Mouse (Mus musculus) erythroblast, embryonic 14.5 days (primary cell): ENCODE measurements around the gene Mog. TPM values are rescaled to one million over a fixed set of nuclear protein-coding genes. Genes with fewer than 3 reads are reported as not detected.
A peak's percentile ranks its signal among the peaks of the same experiment; 100 is the strongest.

ENCODE experiments used
- H3K27me3 ChIP-seq: 2 replicates; pipeline ENCODE4 v1.6.1; 2012; ENCODE audit warnings: inconsistent platforms; ENCODE audit not compliant: control insufficient read depth
- H3K36me3 ChIP-seq: 2 replicates; pipeline ENCODE4 v1.6.1; 2012; ENCODE audit warnings: mild to moderate bottlenecking, inconsistent platforms; ENCODE audit not compliant: control insufficient read depth
- H3K4me1 ChIP-seq: 2 replicates; pipeline ENCODE4 v1.6.1; 2012; ENCODE audit warnings: inconsistent platforms; ENCODE audit not compliant: control insufficient read depth
- H3K4me3 ChIP-seq: replicated peaks from 2 replicates; pipeline ENCODE3; 2012; ENCODE audit warnings: moderate library complexity, mild to moderate bottlenecking, inconsistent platforms
- H3K9me3 ChIP-seq: 2 replicates; pipeline ENCODE4 v1.6.1; 2012; ENCODE audit warnings: low read length, inconsistent platforms, mixed read lengths; ENCODE audit not compliant: control insufficient read depth
- GATA1 ChIP-seq: IDR thresholded peaks from 2 replicates; pipeline ENCODE4 v1.6.1; 2012; ENCODE audit warnings: low read length, inconsistent platforms, mixed read lengths
- TAL1 ChIP-seq: IDR thresholded peaks from 3 replicates; pipeline ENCODE4 v1.6.1; 2012; ENCODE audit warnings: low read length, inconsistent platforms, mixed read lengths
- polyA plus RNA-seq: library from polyadenylated mRNA; stranded (reverse); fragments of >175 nt; gene quantifications from 2 replicates; pipeline ENCODE4 v1.2.3, GENCODE M21; 2012

Gene Mog
- polyA plus RNA-seq, 1 experiment = not detected

GRCm38 (mm10) chr17:37047332-37047976, 24.3 kb upstream of the Mog start:
- H3K36me3 ChIP-seq = no peaks in the 10 kb centered on the region
- H3K4me1 ChIP-seq = peaks cover 4% of the 10 kb centered on the region
- peaks cover 81% of the 10 kb centered on the region for H3K27me3 ChIP-seq
- H3K4me3 ChIP-seq = no peak overlapping the region
- TF ChIP-seq GATA1 (no peak), TAL1 (no peak)
- peaks cover 2% of the 10 kb centered on the region; the same call in 1 of the 2 replicates for H3K9me3 ChIP-seq

DNA sequence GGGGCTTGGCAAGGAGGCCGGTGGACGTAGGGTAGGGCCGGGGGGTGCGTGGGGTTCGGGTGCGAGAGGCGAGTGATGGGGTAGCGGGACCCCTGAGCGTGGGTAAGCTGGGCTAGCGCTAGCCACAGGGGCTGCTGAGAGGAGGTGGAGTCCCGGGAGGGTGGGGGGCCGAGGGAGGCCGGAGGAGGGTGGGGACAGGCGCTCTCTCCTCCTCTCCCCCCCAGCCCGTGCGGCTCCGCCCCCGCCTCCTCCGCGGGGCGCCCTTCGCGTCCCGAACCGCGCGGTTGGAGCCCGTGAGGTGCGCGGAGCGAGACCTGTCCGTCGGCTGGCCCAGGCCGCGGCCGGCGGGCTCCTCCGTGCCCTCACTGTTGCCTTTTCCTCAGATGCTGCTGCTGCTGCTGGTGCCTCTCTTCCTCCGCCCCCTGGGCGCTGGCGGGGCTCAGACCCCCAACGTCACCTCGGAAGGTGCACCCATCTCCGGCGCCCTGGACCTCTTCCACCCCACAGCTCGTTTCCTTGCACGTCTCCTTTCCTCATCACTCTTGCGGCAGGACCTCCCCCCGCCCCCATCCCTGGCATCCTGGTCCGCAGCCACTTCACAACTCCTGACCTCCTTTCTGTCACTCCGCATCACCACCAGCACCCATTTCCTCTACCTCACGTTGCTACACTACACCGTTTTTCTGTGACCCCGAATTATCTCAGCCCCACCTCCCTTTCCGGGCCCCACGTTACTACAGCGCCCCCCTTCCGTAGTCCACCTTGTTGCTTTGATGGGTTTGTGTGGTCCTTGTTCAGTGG, 23.3 kb upstream of the Mog start:
- peaks cover 4% of the 10 kb centered on the region for H3K4me1 ChIP-seq
- no peaks in the 10 kb centered on the region for H3K36me3 ChIP-seq
- H3K9me3 ChIP-seq = peaks cover 2% of the 10 kb centered on the region; the same call in 1 of the 2 replicates
- peaks cover 81% of the 10 kb centered on the region for H3K27me3 ChIP-seq
- TF ChIP-seq GATA1 (no peak), TAL1 (no peak)
- H3K4me3 ChIP-seq = peak overlapping the region; percentile 42

DNA sequence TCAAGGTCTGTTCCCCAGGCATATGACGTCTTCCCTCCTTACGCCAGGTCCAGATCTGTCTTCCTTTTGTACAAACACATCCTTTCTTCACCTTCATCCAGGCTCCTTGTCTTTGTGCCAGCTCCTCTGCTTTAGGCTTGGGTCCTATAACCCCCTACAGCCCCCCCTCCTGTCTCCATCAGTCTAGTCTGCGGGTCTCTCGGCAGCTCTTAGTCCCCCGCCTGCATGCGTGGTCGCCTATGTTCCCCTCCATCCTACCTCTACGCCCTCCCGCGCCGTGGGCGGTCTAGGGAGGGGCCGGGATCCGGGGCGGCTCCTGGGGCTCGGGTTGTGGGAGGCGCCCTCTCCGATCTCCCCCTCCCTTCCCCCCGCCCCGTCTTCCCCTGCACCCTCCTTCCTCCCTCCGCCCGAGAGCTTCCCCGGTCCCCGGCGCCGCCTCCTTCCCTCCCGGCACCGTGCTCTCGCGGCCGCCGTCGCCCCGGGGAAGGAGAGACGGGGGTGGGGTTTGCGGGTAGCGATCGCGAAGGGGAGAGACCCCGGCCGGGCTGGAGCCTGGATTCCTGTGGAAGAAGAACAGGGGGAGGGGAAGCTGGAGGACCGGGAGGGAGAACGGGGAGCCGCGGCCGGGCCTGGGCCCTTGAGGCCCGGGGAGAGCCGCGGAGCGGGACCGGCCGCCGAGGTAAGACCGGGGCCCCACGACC, 22.6 kb upstream of the Mog start, which contains the start of gene Gabbr1:
TSS of gene Gabbr1 (plus strand) at position 356 of the 701 bp plus-strand sequence.
- TF ChIP-seq TAL1 (no peak), GATA1 (no peak)
- peaks cover 2% of the 10 kb centered on the region; the same call in 1 of the 2 replicates for H3K9me3 ChIP-seq
- peak within 1 kb of the TSS; percentile 42 for H3K4me3 ChIP-seq
- peaks cover 4% of the 10 kb centered on the region for H3K4me1 ChIP-seq
- H3K36me3 ChIP-seq = no peaks in the 10 kb centered on the region
- H3K27me3 ChIP-seq = peaks cover 73% of the 10 kb centered on the region

DNA sequence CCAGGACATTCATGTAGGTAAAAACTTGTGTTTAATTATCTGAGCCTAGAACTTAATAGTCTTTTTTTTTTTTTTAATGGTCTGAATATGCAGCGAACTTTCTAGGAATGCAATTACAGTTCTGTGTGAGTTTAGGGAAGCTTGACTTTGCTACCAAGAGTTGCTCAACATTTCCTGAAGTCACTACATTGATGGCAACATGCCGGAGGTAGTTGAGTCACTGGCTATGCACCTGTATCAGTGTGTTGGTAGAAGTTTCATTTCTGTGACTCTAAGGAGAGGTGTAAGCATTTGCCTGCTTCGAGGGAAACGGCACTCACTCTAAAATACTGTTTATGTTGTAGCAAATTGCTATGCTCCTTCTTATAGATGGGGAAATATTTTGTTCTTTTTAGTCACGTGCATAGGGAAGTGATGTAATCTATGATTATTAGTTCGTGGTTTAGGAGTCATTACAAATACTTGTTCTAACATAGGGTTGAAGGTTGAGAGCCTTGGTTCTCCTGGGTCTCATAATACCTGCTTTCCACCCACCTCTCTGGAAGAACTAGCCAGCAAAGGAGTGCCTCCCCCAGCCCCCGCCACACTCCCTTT, 21.6 kb upstream of the Mog start:
- H3K27me3 ChIP-seq = peaks cover 63% of the 10 kb centered on the region

DNA sequence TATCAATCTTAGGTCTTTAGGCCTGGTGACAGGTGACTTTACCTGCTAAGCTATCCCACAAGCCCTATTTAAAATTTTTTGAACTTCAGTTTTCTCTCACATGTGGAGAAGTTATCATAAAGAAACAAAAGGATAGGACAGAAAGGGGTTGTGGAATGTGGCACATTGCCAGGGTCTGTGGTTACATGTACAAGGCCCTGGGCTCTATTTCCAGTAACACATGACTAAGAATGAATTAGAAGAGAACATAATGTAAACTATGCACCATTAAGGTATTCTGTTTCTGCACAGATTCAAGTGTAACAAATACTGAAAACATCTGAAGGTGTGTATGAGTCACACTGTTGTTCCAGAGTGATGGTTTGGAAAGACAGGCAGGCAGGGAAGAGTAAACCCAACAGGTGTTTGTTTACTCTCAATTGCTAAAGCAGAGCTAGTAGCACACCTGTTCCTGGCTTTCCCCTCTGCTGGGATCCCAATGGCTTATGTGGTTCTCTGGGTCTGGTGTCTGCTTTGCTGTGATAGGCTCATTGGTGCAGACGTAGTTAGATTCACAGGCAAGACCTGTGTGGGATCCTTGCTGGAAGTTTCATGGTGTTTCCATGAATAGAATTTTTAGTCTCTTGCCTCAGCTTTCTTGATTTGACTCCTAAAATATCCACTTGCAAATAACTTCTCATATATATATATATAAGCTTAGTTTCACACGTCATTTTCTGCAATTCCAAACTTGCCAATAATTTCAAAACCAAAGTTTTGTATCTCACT, 16.1 kb upstream of the Mog start:
- no peaks in the 10 kb centered on the region for H3K4me1 ChIP-seq
- TF ChIP-seq GATA1 (no peak), TAL1 (no peak)
- H3K4me3 ChIP-seq = no peak overlapping the region
- H3K9me3 ChIP-seq = no peaks in the 10 kb centered on the region
- no peaks in the 10 kb centered on the region for H3K36me3 ChIP-seq
- H3K27me3 ChIP-seq = peaks cover 9% of the 10 kb centered on the region

More for the DNA sequence above, 21.6 kb upstream of the Mog start:
- H3K4me3 ChIP-seq = no peak overlapping the region
- no peaks in the 10 kb centered on the region for H3K36me3 ChIP-seq
- H3K4me1 ChIP-seq = peaks cover 4% of the 10 kb centered on the region
- peaks cover 2% of the 10 kb centered on the region; the same call in 1 of the 2 replicates for H3K9me3 ChIP-seq
- no peak for TF ChIP-seq GATA1
- no peak for TF ChIP-seq TAL1

DNA sequence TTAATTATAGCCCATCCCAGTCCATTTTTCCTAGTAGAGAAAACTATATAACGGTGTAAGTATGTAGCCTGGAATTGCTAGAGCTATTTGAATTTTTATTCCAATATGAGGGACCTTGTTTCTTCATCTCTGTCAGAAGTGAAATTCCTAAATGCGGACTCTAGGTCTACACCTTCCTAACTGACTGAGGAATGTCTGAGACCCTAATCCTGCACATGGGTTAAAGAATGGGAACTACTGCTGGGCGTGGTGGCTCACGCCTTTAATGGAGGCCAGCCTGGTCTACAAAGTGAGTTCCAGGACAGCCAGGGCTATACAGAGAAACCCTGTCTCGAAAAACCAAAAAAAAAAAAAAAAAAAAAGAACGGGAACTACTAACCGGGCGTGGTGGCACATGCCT, 6.0 kb upstream of the Mog start:
- H3K27me3 ChIP-seq = no peaks in the 10 kb centered on the region
- H3K36me3 ChIP-seq = no peaks in the 10 kb centered on the region
- H3K4me3 ChIP-seq = no peak overlapping the region
- H3K9me3 ChIP-seq = no peaks in the 10 kb centered on the region
- TF ChIP-seq TAL1 (no peak), GATA1 (no peak)
- H3K4me1 ChIP-seq = peaks cover 6% of the 10 kb centered on the region

DNA sequence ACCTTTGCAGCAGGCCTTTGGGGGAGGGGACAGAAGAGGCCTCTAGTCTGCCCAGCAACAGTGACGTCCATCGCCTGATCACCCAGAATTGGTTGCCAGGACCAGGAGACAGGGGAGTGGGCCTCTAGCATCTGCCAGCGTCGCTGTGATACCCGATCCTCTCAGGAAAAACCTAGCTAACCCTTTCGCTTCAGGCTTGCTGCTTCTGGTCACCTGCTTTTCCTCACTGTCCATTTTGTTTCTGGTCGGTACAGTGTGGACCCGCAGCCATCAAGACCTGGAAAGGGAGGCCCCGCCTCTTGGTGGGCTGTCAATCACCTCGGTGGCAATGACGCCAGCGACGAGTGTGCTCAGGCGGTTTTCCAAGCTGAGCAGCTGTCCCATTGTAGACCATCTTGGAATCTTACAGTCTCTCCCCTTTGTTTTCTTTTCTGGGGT, 5.5 kb upstream of the Mog start:
- no peaks in the 10 kb centered on the region for H3K27me3 ChIP-seq
- no peaks in the 10 kb centered on the region for H3K36me3 ChIP-seq
- peak overlapping the region; percentile 57 for H3K4me3 ChIP-seq
- H3K9me3 ChIP-seq = no peaks in the 10 kb centered on the region
- peaks cover 6% of the 10 kb centered on the region for H3K4me1 ChIP-seq
- TF ChIP-seq GATA1 (no peak), TAL1 (no peak)

- H3K4me3 ChIP-seq = peak overlapping the region; percentile 57
- no peaks in the 10 kb centered on the region for H3K27me3 ChIP-seq
- no peak for TF ChIP-seq GATA1
- H3K4me1 ChIP-seq = peaks cover 6% of the 10 kb centered on the region
- no peaks in the 10 kb centered on the region for H3K36me3 ChIP-seq
- no peaks in the 10 kb centered on the region for H3K9me3 ChIP-seq
Observed at GRCm38 (mm10) chr17:37028212-37028611, 5.0 kb upstream of the Mog start.
